Mouse (Mus musculus) C2C12 (cell line): ENCODE measurements at regions not wholly inside any gene's neighbourhood (a gene's known extent, or its start where the extent isn't known, plus 50 kb on each side); places are given as distances from the start of the nearest gene placed in this dataset.

Experiments used
- CTCF ChIP-seq: IDR thresholded peaks from one replicate; pipeline ENCODE4 v1.5.1; 2011; ENCODE audit not compliant: control insufficient read depth, insufficient read depth, insufficient read length
- FOSL1 ChIP-seq: IDR thresholded peaks from one replicate; pipeline ENCODE4 v1.8.0; 2011; ENCODE audit warnings: mild to moderate bottlenecking, low read length; ENCODE audit not compliant: poor library complexity, insufficient read depth, severe bottlenecking
- MAX ChIP-seq: IDR thresholded peaks from one replicate; pipeline ENCODE4 v1.6.1; 2011; ENCODE audit warnings: mild to moderate bottlenecking, control low read depth
- MYOG ChIP-seq: IDR thresholded peaks from one replicate; pipeline ENCODE4 v1.6.1; 2011; ENCODE audit not compliant: control insufficient read depth, insufficient read length; ENCODE audit errors: extremely low read depth
- USF1 ChIP-seq: IDR thresholded peaks from one replicate; pipeline ENCODE4 v1.6.1; 2011; ENCODE audit warnings: low read depth, mild to moderate bottlenecking, control low read depth, moderate library complexity

GRCm38 (mm10) chr6:34242486-34242885 lies 65.6 kb upstream of the Slc35b4 start:
- TF ChIP-seq CTCF = no peak
- no peak for TF ChIP-seq FOSL1
- no peak for TF ChIP-seq MAX
- TF ChIP-seq MYOG = no peak
- TF ChIP-seq USF1 = no peak
